Mouse (Mus musculus): ENCODE data around the gene Kif1bp.
"Not testable (repeated sequence)": the region's sequence is repeated elsewhere in the genome, so short reads cannot be mapped to it uniquely, and the experiment has no call there.

- not testable (repeated sequence) for TF ChIP-seq CTCF (IDR thresholded peaks at IDR 0.05; ENCODE audit: extremely low read depth, insufficient read depth, insufficient read length, insufficient replicate concordance); POLR2A (IDR thresholded peaks at IDR 0.05; ENCODE audit: low read depth, low read length)
These were observed 872 bp upstream of the Kif1bp start for GRCm38 (mm10) chr10:62579129-62579528.

Data from spleen, adult 2 months (tissue).